Mouse (Mus musculus): ENCODE results near the gene Zic1. TPM values are rescaled to one million over a fixed set of nuclear protein-coding genes. Genes with fewer than 3 reads are reported as not detected.
A peak's percentile ranks its signal among the peaks of the same experiment; 100 is the strongest.

Gene Zic1
- polyA plus RNA-seq, 1 experiment from 2014 or later, result 0.05 TPM

DNA sequence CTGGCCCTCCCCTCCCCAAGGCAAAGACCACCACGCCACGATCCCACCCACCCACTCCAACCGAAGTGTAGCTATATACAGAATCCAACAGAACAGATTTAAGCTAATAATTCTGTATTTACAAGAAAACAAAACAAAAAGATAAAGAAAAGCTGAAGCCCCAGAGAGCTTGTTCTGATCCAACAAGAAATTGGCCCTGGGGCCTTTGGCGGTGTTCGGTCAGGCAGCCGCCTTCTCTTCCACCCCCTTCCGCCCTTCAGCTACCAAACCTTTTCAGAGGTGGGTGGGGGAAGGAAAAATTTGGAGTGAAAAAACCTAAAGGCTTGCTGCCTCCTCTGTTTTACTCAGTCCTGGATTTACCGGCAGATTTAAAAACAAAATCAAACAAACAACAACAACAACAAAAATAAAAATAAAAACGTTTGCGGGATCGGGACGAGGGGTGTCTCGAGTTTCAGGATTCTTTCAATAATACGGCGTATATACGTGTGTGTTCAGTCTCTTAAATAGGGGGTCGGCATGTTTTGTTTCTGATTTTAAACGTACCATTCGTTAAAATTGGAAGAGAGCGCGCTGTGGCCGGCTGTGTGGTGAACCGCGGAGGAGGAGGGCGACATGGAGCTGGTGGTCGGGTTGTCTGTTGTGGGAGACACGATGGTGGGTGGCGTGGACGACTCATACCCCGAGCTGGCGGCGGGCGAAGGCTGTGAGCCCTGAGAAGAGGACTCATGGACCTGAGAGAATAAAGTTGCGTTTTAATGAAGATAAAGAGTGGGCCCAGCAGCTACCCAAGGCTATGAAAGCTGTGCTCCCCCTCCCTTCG lies 4.4 kb downstream of the Zic1 start:
- peaks cover 21% of the 10 kb centered on the region for H3K4me1 ChIP-seq
- under 1% methylated on average over 35 of the region's 35 CpGs for WGBS
- DNase-seq (ENCODE audit: low spot score), result no peak

DNA sequence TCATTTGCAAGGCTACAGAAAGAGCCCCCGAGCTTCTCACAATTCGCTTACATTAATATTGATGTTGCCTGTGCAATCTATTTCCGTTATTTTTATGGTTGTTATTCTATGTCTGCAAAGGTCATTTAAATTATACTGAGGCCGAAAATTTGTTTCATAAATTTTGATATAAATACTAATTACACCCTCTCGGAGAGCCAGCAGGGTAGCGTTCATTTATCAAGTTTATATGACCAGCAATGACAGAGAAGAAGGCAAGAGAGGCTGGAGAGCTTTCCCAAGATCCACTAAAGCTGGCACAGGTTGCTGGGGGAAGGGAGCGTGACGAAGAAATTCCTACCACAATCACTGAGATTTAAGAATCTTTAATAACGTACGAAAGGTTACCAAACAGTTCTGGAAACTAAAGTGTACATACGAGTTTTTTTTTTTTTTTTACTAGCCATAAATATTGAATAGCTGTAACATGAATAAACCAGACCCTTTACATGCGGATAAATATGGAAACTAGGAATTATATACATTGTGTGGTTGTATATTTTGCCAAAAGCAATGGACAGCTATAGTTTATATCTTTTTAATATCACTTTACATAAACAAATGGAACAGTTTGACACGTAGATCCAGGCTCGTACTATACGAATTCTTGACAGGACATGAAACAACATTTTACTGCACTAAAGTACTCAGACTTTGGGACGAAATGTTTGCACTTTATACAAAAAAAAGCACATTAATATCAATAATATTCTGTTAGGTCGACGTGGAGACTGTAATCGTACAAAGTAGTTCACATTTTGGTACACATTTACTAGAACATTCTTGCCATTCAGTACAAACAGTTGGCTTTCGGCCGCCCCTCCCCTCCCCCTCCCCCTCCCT lies 5.2 kb downstream of the Zic1 start:
- DNase-seq (ENCODE audit: low spot score), result no peak
- 3% methylated on average over 21 of the region's 21 CpGs for WGBS
- peaks cover 100% of the 10 kb centered on the region for H3K27me3 ChIP-seq (ENCODE audit: low read depth, poor library complexity, severe bottlenecking)
- no peaks in the 10 kb centered on the region for H3K9me3 ChIP-seq (replicated peaks)
- no peak overlapping the region for H3K4me3 ChIP-seq
- H3K27ac ChIP-seq, result no peak overlapping the region
- peaks cover 28% of the 10 kb centered on the region for H3K4me1 ChIP-seq
- H3K36me3 ChIP-seq, result no peaks in the 10 kb centered on the region

More for the DNA sequence above, 4.4 kb downstream of the Zic1 start:
- Histone ChIP-seq H3K27me3 (ENCODE audit: low read depth, poor library complexity, severe bottlenecking) (peaks cover 100% of the 10 kb centered on the region), H3K27ac (no peak overlapping the region), H3K4me3 (0 out of 2 replicates have a peak overlapping the region, but pooled peaks have one; percentile 38), H3K9me3 (replicated peaks) (no peaks in the 10 kb centered on the region), H3K36me3 (no peaks in the 10 kb centered on the region)

DNA sequence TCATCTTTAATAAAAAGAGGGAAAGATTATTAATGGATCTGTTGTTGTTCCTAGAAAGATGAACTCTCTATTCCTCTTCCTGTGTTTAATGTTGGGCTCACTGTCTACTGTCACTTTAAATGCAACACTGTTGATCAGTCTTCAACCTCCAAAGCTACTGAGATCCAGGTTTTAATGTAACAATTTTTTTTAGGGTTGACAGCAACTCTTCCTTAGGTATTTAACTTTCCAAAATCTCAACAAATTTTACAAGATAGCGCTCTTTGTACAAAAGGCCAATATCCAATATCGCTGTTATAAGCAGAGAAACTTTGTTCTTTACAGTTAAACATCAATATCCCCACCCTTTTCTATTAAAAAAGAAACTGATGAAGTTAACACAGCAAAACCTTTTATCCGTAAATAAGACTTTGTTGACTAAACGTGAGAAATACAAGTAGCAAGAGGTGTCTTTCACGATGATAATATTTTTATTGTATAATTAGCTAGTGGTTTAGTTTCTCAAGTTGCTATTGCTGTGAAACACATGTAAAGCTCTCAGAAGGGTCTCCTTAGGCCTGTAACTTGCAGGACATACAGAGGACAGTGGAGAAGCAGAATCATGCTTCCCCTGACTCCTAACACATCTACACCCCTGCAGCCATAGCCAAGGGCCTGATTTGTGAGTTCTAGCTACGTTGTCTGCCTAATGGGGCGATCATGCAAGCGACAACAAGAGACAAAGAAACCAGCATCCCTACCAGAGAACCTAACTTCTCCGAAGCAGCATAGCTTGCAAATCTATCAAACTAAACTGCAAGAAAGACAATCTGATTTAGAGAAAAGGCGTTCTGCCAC lies 6.5 kb downstream of the Zic1 start:
- H3K4me3 ChIP-seq, result no peak overlapping the region

DNA sequence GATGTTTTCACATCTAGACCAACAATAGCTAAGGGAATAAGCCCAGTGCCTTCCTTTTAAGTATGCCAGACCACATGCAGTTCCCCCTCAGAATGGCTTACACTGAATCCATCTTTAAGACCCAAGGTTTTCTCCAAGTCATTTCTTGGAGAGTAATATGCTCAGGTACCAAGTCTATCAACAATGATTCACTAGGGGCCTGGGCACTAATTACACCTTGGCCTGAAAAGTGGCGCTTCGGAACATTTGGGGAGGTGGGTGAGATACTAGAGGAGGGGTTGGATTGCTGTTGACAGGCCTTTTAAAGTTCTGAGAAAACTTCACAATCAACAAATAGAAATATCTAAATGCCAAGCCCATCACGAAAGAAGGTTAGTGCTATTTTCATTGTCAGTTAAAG lies 8.3 kb downstream of the Zic1 start:
- Histone ChIP-seq H3K27ac (no peak overlapping the region), H3K4me3 (no peak overlapping the region), H3K36me3 (no peaks in the 10 kb centered on the region), H3K27me3 (ENCODE audit: low read depth, poor library complexity, severe bottlenecking) (peaks cover 100% of the 10 kb centered on the region), H3K4me1 (peaks cover 23% of the 10 kb centered on the region), H3K9me3 (replicated peaks) (no peaks in the 10 kb centered on the region)
- DNase-seq (ENCODE audit: low spot score), result no peak
- 8% methylated on average over 3 of the region's 3 CpGs for WGBS

More for the DNA sequence above, 6.5 kb downstream of the Zic1 start:
- H3K4me1 ChIP-seq, result peaks cover 20% of the 10 kb centered on the region
- DNase-seq (ENCODE audit: low spot score), result no peak
- peaks cover 100% of the 10 kb centered on the region for H3K27me3 ChIP-seq (ENCODE audit: low read depth, poor library complexity, severe bottlenecking)
- H3K36me3 ChIP-seq, result no peaks in the 10 kb centered on the region
- WGBS, result 7% methylated on average over 10 of the region's 10 CpGs
- no peaks in the 10 kb centered on the region for H3K9me3 ChIP-seq (replicated peaks)
- no peak overlapping the region for H3K27ac ChIP-seq

DNA sequence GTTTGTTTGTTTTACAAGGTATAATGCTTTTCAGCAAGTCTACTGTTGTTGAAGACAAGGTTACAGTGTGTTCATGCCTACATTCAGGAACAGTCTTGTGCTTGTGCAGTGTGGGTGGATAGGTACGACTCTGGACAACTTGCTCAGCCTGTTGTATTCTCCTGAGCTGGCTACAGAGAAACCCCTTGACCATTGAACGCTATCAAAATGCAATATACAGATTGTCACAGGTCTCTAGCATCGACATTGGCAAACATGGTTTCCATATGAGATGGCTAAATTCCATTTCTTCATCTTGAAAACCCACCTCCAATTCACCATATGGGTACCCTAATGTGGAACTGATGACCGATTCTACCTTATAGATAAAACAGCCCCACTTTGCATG lies 9.3 kb downstream of the Zic1 start:
- Histone ChIP-seq H3K4me3 (no peak overlapping the region), H3K27ac (no peak overlapping the region), H3K36me3 (no peaks in the 10 kb centered on the region), H3K4me1 (peaks cover 14% of the 10 kb centered on the region), H3K27me3 (ENCODE audit: low read depth, poor library complexity, severe bottlenecking) (peaks cover 100% of the 10 kb centered on the region), H3K9me3 (replicated peaks) (no peaks in the 10 kb centered on the region)
- WGBS, result 13% methylated on average over 4 of the region's 4 CpGs
- DNase-seq (ENCODE audit: low spot score), result no peak

DNA sequence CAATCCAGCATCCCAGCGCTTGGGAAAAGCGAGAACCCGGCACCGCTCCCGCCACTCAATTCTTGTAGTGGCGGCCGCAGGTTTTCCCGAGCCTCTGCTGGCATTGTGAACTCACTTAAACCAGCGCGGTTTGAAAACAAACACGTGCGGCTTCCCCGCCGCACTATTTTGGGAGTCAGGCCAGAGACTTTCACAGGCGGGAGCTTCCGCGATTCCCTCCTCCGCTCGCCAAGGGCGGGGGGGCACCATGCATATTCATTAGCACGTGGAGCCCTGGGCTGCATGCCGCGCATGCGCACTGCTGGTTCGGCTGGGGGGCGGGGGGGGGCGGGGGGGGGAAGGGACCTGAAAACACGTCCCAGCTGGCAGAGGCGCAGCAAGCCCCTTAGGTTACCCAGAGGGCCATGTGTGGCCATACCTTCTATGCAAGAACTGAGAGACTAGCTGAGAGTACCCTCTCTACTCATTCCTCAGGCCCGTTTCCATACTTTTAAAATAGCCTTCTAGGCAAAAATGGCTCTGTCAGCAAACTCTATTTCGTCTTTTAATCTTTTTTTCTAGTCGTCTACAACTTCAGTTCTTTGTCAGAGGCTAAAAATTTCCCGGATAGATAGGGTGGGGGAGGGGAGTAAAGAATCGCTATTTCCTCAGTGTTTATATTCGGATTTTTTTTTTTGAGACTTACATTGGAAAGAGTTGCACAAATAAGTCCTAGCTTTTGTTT lies 9.8 kb downstream of the Zic1 start:
- H3K36me3 ChIP-seq, result no peaks in the 10 kb centered on the region
- peaks cover 16% of the 10 kb centered on the region for H3K4me1 ChIP-seq
- H3K27ac ChIP-seq, result no peak overlapping the region
- H3K27me3 ChIP-seq (ENCODE audit: low read depth, poor library complexity, severe bottlenecking), result peaks cover 100% of the 10 kb centered on the region
- peak; percentile 77 for DNase-seq (ENCODE audit: low spot score)
- WGBS, result under 1% methylated on average over 33 of the region's 35 CpGs
- H3K4me3 ChIP-seq, result peak overlapping the region; percentile 44
- H3K9me3 ChIP-seq (replicated peaks), result no peaks in the 10 kb centered on the region

DNA sequence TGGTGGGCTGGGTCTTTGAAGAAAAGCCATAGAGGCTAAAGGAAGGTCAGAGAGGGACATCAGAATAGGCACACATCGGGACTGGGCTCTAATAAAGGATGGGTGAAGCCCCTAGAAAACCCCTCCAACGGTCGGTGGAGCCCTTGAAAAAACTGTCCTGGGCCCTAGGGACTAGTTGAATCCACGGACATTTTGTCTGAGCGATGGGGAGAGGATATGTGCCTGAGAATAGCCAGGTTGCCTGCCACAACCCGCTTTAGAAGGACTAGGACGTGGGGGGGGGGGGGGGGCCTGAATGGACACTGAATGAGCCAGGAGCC lies 10.4 kb downstream of the Zic1 start:
- Histone ChIP-seq H3K27me3 (ENCODE audit: low read depth, poor library complexity, severe bottlenecking) (peaks cover 100% of the 10 kb centered on the region), H3K27ac (no peak overlapping the region), H3K4me1 (peaks cover 18% of the 10 kb centered on the region), H3K36me3 (no peaks in the 10 kb centered on the region), H3K9me3 (replicated peaks) (no peaks in the 10 kb centered on the region), H3K4me3 (peak overlapping the region; percentile 44)
- DNase-seq (ENCODE audit: low spot score), result no peak
- under 1% methylated on average over 7 of the region's 7 CpGs for WGBS

DNA sequence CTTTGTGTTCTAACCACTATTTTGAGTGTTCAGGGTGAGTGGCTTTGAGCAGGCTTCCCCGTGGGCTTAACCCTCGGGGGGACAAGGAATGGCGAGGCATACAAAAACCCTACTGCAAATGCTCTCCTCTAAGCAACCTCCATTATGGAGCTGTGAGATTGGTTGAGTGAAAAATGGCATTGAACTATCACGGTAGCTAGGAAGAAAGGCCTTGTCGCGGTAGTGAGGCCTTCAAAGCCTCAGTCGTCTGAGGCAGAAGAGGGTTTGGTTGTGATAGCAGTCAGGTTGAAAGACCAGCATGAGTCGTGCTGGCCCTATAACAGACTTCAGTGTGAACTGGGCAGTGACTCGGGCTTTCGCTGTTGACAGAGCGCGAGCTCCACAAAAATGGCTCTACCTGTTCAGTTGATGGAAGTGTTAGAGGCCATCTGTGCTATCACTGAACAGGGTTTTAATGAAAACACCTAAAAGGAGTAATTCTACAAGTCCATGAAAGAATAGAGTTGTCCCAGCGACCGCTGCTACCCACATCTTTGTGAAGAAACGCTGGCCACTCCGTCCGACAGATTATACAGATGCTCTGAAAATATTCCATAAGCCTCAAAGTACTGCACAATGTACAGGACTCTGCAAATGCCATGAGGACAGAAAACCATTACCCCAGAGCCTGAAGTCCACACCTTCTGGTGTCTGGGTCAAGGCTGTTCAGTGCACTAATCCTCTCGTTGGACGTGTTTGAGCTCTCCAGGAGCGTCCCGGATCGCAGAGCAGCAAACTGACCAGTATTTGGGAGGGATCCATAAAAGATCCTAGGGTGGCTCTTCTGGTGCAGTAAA lies 11.0 kb downstream of the Zic1 start:
- no peaks in the 10 kb centered on the region for H3K36me3 ChIP-seq
- peaks cover 100% of the 10 kb centered on the region for H3K27me3 ChIP-seq (ENCODE audit: low read depth, poor library complexity, severe bottlenecking)
- no peaks in the 10 kb centered on the region for H3K9me3 ChIP-seq (replicated peaks)
- 3% methylated on average over 22 of the region's 22 CpGs for WGBS
- no peak for DNase-seq (ENCODE audit: low spot score)
- H3K4me3 ChIP-seq, result no peak overlapping the region
- no peak overlapping the region for H3K27ac ChIP-seq
- peaks cover 18% of the 10 kb centered on the region for H3K4me1 ChIP-seq

DNA sequence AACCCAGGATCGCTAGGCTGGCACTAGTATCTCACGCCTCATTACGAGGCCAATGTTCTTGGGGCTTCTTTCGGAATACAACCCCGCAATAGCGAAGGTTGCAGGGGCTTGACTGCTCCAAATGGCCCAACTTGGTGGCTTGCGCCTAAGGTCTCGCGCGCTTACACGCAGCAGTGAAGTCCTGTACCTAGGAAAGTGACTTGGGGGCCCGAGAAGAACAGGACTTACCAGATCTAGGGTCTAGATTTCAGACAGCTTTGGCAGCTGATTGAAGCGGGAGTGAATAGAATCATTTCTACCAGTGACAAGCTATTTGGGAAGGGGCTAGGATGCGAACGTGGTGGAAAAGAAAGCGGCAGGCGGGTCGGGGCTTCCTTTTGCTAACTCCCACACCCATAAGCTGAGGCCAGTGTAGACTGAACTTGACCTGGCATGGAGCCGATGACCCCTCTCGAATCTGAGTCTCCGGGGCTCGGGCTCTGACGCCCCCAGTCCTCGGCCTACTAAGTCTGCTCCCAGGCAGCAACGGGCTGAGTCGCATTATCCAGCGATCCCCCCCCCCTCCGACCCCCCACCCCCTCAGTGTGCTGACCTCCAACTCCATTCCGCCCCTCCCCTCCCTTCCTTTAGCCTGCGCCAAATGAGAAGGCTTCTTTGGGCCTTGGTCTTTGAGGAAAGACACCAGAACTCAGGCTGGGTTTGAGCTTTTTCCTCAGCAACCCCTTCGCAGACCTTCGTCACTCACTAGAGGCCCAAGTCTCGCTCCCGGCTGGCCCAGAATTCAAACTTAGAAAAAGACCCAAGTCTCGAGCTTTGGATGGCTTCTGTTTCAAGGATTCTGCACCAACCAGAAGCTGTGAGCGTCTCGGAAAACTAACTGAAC lies 11.8 kb downstream of the Zic1 start:
- DNase-seq (ENCODE audit: low spot score), result peak; percentile 55
- Histone ChIP-seq H3K27ac (no peak overlapping the region), H3K9me3 (replicated peaks) (no peaks in the 10 kb centered on the region), H3K4me3 (no peak overlapping the region), H3K27me3 (ENCODE audit: low read depth, poor library complexity, severe bottlenecking) (peaks cover 100% of the 10 kb centered on the region), H3K36me3 (no peaks in the 10 kb centered on the region), H3K4me1 (peaks cover 18% of the 10 kb centered on the region)
- 2% methylated on average over 37 of the region's 37 CpGs for WGBS

DNA sequence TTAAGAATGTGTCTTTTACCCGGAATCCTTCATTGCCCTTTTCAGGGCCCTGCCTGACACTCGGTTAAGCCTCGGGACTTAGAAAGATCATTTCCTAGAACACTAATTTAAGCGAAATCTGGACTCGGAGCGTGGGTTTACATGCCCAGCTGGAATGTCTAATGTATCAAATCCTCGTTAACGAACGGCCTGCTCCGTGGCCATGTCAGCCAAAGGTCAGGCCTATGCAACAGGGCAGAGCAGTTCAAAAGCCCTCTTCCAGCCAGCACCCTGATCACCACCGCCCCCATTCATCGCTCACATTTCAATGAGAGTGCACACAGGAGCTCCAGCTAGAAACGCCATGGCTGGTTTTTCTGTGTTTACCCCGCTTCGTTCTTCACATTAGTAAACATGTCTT lies 12.8 kb downstream of the Zic1 start:
- peaks cover 100% of the 10 kb centered on the region for H3K27me3 ChIP-seq (ENCODE audit: low read depth, poor library complexity, severe bottlenecking)
- H3K36me3 ChIP-seq, result no peaks in the 10 kb centered on the region
- H3K4me1 ChIP-seq, result peaks cover 18% of the 10 kb centered on the region
- WGBS, result under 1% methylated on average over 15 of the region's 15 CpGs
- H3K9me3 ChIP-seq (replicated peaks), result no peaks in the 10 kb centered on the region
- no peak overlapping the region for H3K4me3 ChIP-seq
- no peak overlapping the region for H3K27ac ChIP-seq
- DNase-seq (ENCODE audit: low spot score), result peak; percentile 57

DNA sequence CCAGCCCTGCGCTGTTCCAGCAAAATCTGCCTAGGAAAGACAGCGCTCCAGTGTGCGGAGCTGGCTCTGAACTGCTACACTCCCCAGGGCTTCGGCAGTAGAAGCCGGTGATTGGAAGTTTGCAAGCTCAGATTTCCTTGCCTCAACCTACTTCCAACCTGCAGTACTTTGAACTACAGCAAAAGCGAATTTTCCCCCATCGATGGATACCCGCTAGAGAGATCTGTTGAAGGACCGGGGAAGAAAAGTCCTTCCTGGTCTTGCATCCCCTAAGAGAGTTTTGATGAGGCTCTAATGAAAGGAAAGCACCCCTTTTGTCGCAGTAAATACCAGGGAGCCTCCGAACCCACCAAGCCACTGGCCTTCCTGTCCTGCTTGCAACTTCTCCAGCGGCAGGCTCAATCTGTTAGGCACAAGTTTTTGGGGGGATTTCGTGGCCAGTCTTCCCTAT lies 13.6 kb downstream of the Zic1 start:
- no peak overlapping the region for H3K27ac ChIP-seq

More for the DNA sequence above, 13.6 kb downstream of the Zic1 start:
- under 1% methylated on average over 13 of the region's 13 CpGs for WGBS
- Histone ChIP-seq H3K36me3 (no peaks in the 10 kb centered on the region), H3K4me3 (no peak overlapping the region), H3K27me3 (ENCODE audit: low read depth, poor library complexity, severe bottlenecking) (peaks cover 99% of the 10 kb centered on the region), H3K9me3 (replicated peaks) (no peaks in the 10 kb centered on the region), H3K4me1 (peaks cover 18% of the 10 kb centered on the region)
- DNase-seq (ENCODE audit: low spot score), result peak; percentile 56

Data from limb, embryonic 10.5 days (tissue).